Mouse (Mus musculus): Measurements from ENCODE around the gene Sohlh1. TPM values are rescaled to one million over a fixed set of nuclear protein-coding genes. Genes with fewer than 3 reads are reported as not detected.

Gene Sohlh1
- polyA plus RNA-seq, 1 experiment from 2014 or later = not detected

DNA sequence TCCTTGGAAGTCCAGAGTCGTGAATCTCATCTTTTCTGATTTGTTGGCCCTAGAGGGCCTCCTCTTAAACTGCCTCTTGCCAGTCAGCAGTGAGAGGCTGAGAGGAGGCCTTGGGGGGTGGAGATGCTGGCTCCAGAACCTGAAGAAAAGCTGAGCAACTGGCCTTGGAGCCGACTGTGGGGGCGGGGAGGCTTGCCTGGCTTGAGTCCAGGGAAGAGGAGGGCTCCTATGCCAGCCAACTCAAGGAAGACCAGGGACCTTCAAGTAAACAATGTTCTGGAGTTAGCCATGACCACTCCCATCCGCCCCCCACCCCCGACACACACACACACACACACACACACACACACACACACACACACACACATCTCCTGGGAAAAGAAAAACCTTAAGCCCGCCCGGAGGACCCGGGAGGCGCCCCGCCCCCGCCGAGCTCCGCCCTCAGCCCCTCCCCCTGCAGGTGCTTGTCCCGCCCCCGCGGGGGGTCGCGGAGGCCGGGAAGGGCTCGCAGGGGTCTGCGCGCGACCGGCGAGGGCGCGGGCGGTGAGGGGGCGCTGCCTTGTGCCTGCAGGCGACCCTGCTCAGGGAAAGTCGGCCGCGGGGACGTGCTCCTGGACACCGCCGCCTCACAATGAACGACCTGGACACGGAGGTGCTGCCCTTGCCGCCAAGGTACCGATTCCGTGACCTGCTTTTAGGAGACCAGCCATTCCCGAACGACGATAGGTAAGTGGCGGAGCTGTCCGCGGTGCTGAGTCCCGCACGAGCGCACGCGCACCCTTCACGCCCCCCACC, 16.5 kb upstream of the Sohlh1 start, which contains the start of gene Kcnt1:
TSS of gene Kcnt1 (plus strand) at position 398 of the 795 bp plus-strand sequence.
- Histone ChIP-seq H3K4me3 (peak within 1 kb of the TSS; percentile 52), H3K27me3 (peaks cover 51% of the 10 kb centered on the region), H3K27ac (no peak within 1 kb of the TSS), H3K9ac (peak within 1 kb of the TSS; percentile 58), H3K36me3 (no peaks in the 10 kb centered on the region), H3K4me1 (peaks cover 20% of the 10 kb centered on the region), H3K9me3 (replicated peaks) (no peaks in the 10 kb centered on the region), H3K4me2 (replicated peaks) (peak within 1 kb of the TSS; percentile 99)
- ATAC-seq (ENCODE audit: low FRiP score) = no peak
- WGBS = 2% methylated on average over 39 of the region's 53 CpGs

DNA sequence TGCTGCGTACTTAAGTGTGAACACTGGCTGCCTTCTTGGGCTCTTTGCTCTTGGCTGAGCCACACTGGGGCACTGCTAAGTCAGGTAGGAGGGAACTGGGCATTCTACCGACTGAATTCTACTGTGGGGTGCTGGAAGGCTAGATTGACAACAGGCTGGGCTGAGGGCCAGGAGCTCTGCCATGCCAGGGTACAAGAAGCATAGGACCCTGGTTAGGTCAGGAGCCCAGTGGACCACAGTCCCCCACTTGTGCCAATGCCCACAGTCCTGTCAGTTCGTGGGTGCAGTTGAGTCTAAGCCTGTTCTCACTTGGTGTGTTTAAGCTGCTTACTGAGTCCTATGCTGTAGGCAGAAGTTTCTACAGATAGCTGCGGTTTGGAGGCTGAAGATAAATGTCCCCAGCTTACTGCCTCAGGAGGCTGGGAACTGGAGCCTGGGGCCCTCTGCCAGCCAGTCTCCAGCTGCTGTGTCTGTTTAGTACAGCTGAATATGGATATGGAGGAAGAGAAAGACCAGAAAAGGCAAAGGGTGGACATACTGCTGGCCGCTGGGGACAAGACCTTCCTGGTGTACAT, 15.7 kb upstream of the Sohlh1 start:
- WGBS = 66% methylated on average over 5 of the region's 5 CpGs
- Histone ChIP-seq H3K36me3 (no peaks in the 10 kb centered on the region), H3K9ac (no peak overlapping the region), H3K4me3 (no peak overlapping the region), H3K27me3 (peaks cover 51% of the 10 kb centered on the region), H3K27ac (no peak overlapping the region), H3K9me3 (replicated peaks) (no peaks in the 10 kb centered on the region), H3K4me2 (replicated peaks) (peak overlapping the region; percentile 99), H3K4me1 (peaks cover 20% of the 10 kb centered on the region)
- no peak for ATAC-seq (ENCODE audit: low FRiP score)

DNA sequence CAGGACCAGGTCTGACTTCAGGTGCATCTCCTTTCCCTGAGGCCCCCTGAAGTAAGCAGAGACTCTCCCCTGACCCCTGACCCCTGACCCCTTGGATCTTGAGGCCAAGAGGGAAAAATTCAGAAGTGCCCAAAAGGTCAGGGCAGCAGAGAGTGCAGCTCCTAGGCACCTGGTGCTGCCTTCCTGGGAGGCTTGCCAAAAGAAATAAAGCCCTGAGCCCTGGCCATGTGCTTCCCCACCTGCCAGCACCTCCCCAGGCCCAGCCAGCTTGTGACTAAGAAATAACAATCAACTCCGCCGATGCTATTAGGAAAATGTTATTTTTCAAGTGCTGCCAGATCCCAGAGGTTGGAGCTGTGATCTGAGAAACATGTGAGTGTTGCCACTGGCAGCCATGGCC, 15.0 kb upstream of the Sohlh1 start:
- Histone ChIP-seq H3K36me3 (no peaks in the 10 kb centered on the region), H3K4me2 (replicated peaks) (no peak overlapping the region), H3K4me3 (no peak overlapping the region), H3K9ac (no peak overlapping the region), H3K4me1 (peaks cover 20% of the 10 kb centered on the region), H3K9me3 (replicated peaks) (no peaks in the 10 kb centered on the region), H3K27ac (no peak overlapping the region), H3K27me3 (peaks cover 44% of the 10 kb centered on the region)
- WGBS = 65% methylated on average over 2 of the region's 2 CpGs
- ATAC-seq (ENCODE audit: low FRiP score) = no peak

- peaks cover 20% of the 10 kb centered on the region for H3K4me1 ChIP-seq
- no peak overlapping the region for H3K27ac ChIP-seq
- no peak overlapping the region for H3K9ac ChIP-seq
- H3K27me3 ChIP-seq = peaks cover 24% of the 10 kb centered on the region
- WGBS = 72% methylated on average over 3 of the region's 3 CpGs
- ATAC-seq (ENCODE audit: low FRiP score) = no peak
- no peaks in the 10 kb centered on the region for H3K9me3 ChIP-seq (replicated peaks)
- no peaks in the 10 kb centered on the region for H3K36me3 ChIP-seq
- H3K4me3 ChIP-seq = no peak overlapping the region
- no peak overlapping the region for H3K4me2 ChIP-seq (replicated peaks)
Observed at GRCm38 (mm10) chr2:25859891-25860290, 12.8 kb upstream of the Sohlh1 start.

DNA sequence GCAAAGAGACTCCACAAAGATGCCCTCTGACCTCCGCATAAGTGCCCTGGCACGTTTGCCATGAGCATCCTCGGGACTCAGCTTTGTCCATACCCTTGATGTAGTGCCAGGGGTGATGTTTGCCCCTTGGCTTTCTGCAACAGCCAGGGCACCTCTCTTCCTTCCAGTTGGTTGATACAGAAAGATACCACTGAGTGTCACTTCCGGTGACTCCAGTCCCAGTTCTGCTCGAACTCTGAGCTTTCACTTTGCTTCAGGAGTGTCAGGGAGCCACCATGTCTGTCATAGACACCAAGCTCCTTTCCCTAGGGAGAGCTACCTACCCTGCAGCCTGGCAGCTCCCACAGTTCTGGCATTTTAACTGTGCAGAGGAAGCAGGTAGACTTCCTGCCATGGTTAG, 7.0 kb upstream of the Sohlh1 start:
- Histone ChIP-seq H3K27ac (no peak overlapping the region), H3K9ac (no peak overlapping the region), H3K9me3 (replicated peaks) (no peaks in the 10 kb centered on the region), H3K4me1 (no peaks in the 10 kb centered on the region), H3K4me2 (replicated peaks) (no peak overlapping the region), H3K27me3 (no peaks in the 10 kb centered on the region), H3K36me3 (no peaks in the 10 kb centered on the region), H3K4me3 (no peak overlapping the region)
- 77% methylated on average over 5 of the region's 5 CpGs for WGBS
- ATAC-seq (ENCODE audit: low FRiP score) = no peak

DNA sequence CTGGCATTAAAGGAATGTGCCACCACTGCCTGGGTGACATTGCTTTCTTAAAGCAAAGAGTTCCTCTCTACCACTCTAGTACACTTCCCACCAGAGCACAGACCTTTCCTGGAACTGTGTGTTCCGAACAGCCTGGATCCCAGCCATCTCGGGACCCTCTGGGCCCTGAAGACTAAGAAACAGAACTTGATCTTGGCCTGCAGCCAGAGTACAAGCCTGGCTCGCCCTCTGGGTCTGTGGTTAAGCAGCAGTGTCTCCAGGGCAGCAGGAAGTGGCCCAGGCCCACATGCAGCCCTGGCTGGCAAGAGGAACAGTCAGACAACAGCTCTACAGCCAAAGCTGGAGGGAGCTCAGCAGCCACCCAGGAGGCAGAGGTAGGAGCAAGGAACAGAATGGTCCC, 5.6 kb upstream of the Sohlh1 start:
- H3K36me3 ChIP-seq = no peaks in the 10 kb centered on the region
- H3K27me3 ChIP-seq = no peaks in the 10 kb centered on the region
- no peak overlapping the region for H3K4me3 ChIP-seq
- no peak for ATAC-seq (ENCODE audit: low FRiP score)
- WGBS = 62% methylated on average over 3 of the region's 3 CpGs
- H3K9me3 ChIP-seq (replicated peaks) = no peaks in the 10 kb centered on the region
- no peak overlapping the region for H3K27ac ChIP-seq
- no peak overlapping the region for H3K9ac ChIP-seq
- H3K4me2 ChIP-seq (replicated peaks) = no peak overlapping the region
- H3K4me1 ChIP-seq = no peaks in the 10 kb centered on the region

DNA sequence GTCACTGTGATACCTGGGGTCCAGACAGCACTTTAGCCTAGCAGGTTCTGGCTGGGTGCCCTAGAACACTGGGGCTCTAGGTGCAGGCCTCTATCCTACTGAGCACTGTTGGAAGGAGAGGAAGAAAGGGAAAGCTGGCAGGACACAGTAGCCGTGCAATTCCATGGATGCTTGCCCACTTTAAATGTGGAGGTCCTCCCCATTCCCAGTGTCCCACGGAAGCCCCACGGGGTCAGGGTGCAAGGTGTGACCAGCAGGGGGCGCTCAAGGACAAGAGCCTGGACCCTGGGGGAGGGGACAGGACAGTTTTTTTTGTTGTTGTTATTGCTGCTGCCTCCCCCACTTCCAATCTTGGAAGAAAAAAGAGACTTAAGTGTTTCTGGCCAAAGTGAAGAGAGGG, 3.3 kb upstream of the Sohlh1 start:
- Histone ChIP-seq H3K27me3 (no peaks in the 10 kb centered on the region), H3K9ac (no peak overlapping the region), H3K27ac (no peak overlapping the region), H3K4me1 (no peaks in the 10 kb centered on the region), H3K4me2 (replicated peaks) (no peak overlapping the region), H3K36me3 (no peaks in the 10 kb centered on the region), H3K9me3 (replicated peaks) (no peaks in the 10 kb centered on the region), H3K4me3 (no peak overlapping the region)
- no peak for ATAC-seq (ENCODE audit: low FRiP score)
- 11% methylated on average over 4 of the region's 4 CpGs for WGBS

GRCm38 (mm10) chr2:25846516-25846915, 532 bp downstream of the Sohlh1 start:
- no peak for ATAC-seq (ENCODE audit: low FRiP score)
- no peaks in the 10 kb centered on the region for H3K4me1 ChIP-seq
- H3K9me3 ChIP-seq (replicated peaks) = no peaks in the 10 kb centered on the region
- no peak overlapping the region for H3K4me3 ChIP-seq
- H3K27ac ChIP-seq = no peak overlapping the region
- 87% methylated on average over 8 of the region's 8 CpGs for WGBS
- H3K9ac ChIP-seq = no peak overlapping the region
- H3K4me2 ChIP-seq (replicated peaks) = no peak overlapping the region
- no peaks in the 10 kb centered on the region for H3K27me3 ChIP-seq
- no peaks in the 10 kb centered on the region for H3K36me3 ChIP-seq

- whole genome bisulfite sequencing = 92% methylated on average over 3 of the region's 3 CpGs
- H3K9ac ChIP-seq = no peak overlapping the region
- no peaks in the 10 kb centered on the region for H3K9me3 ChIP-seq (replicated peaks)
- H3K27me3 ChIP-seq = no peaks in the 10 kb centered on the region
- H3K36me3 ChIP-seq = no peaks in the 10 kb centered on the region
- no peak overlapping the region for H3K4me3 ChIP-seq
- no peaks in the 10 kb centered on the region; the same call in 1 of the 2 replicates for H3K4me1 ChIP-seq
- H3K27ac ChIP-seq = no peak overlapping the region
- no peak for ATAC-seq (ENCODE audit: low FRiP score)
- no peak overlapping the region for H3K4me2 ChIP-seq (replicated peaks)
Observed at GRCm38 (mm10) chr2:25844097-25844496, 3.0 kb downstream of the Sohlh1 start.

DNA sequence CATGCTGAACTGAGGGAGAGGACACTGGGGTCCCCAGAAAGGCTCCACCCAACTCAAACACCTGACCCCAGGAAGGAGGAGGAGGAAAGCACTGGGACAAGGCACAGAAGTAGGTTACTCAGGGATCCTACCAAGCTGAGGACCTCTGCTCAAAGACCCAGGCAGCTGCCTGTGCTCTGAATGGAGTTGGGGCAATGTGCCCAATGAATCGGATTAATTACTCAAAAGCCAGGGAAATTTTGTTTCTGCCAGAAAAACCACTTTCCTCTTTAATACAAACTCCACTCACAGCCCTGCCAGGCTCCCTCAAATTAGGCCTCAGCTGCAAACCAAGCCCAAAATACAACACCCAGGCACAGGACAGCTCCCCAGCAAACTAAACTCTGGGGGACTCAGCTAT, 4.3 kb downstream of the Sohlh1 start:
- H3K9me3 ChIP-seq (replicated peaks) = no peaks in the 10 kb centered on the region
- no peak overlapping the region for H3K9ac ChIP-seq
- H3K4me2 ChIP-seq (replicated peaks) = no peak overlapping the region
- no peaks in the 10 kb centered on the region for H3K27me3 ChIP-seq
- WGBS = 71% methylated on average over 1 of the region's 1 CpGs
- H3K4me1 ChIP-seq = no peaks in the 10 kb centered on the region; the same call in 1 of the 2 replicates
- ATAC-seq (ENCODE audit: low FRiP score) = no peak
- H3K36me3 ChIP-seq = no peaks in the 10 kb centered on the region
- no peak overlapping the region for H3K27ac ChIP-seq
- no peak overlapping the region for H3K4me3 ChIP-seq

DNA sequence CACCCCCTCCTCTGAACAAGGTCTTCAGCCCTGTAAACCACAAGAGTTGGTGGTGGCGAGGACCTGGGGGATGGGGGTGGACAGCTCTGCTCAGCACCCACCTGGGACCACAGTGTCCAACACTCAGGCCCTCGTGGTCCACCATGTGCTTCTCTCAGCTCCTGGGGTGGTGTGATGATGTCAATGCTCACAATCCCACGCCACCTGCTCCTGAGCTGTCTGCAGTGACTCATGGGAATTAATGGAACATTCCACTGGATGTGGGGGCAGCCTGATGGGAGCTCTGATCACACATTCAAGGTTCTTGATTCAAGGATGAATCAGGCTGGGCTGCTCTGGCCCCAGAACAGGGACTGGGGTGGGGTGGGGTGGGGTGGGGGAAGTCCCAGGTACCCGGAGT, 4.9 kb downstream of the Sohlh1 start:
- no peak overlapping the region for H3K27ac ChIP-seq
- H3K27me3 ChIP-seq = no peaks in the 10 kb centered on the region
- H3K4me2 ChIP-seq (replicated peaks) = no peak overlapping the region
- H3K4me3 ChIP-seq = no peak overlapping the region
- H3K36me3 ChIP-seq = no peaks in the 10 kb centered on the region
- 75% methylated on average over 4 of the region's 4 CpGs for WGBS
- H3K9ac ChIP-seq = no peak overlapping the region
- H3K4me1 ChIP-seq = no peaks in the 10 kb centered on the region; the same call in 1 of the 2 replicates
- H3K9me3 ChIP-seq (replicated peaks) = no peaks in the 10 kb centered on the region
- ATAC-seq (ENCODE audit: low FRiP score) = no peak

- Histone ChIP-seq H3K4me3 (no peak overlapping the region), H3K27me3 (0 out of 2 replicates have a peak, but pooled peaks cover 3% of the 10 kb centered on the region), H3K9ac (no peak overlapping the region), H3K9me3 (replicated peaks) (no peaks in the 10 kb centered on the region), H3K36me3 (no peaks in the 10 kb centered on the region), H3K4me1 (no peaks in the 10 kb centered on the region; the same call in 1 of the 2 replicates), H3K27ac (no peak overlapping the region), H3K4me2 (replicated peaks) (no peak overlapping the region)
- peak; percentile 61; the same call in 1 of the 2 replicates for ATAC-seq (ENCODE audit: low FRiP score)
- WGBS = 47% methylated on average over 5 of the region's 5 CpGs
Observed at GRCm38 (mm10) chr2:25836291-25836690, 10.8 kb downstream of the Sohlh1 start.

DNA sequence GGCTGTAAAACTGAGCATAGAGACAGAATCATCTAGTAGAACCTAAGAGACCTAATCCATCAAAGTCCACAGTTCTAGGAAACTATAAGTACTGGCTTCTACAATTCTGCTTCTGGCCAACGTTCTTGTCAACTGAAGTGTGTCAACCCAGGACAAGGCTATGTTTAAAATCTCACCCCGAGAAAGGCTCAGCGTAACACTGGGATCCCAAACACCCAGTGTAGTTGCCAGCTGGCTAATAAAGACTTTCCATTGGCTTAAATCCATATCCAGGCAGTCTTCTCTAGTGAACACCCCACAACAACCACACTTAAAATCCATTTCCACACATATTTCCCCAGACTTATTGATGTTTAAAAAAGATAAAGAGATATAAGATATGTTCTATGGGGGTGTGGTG, 16.3 kb downstream of the Sohlh1 start:
- H3K9ac ChIP-seq = no peak overlapping the region
- no peaks in the 10 kb centered on the region for H3K36me3 ChIP-seq
- 93% methylated on average over 3 of the region's 3 CpGs for WGBS
- 0 out of 2 replicates have a peak, but pooled peaks cover 3% of the 10 kb centered on the region for H3K27me3 ChIP-seq
- no peak overlapping the region for H3K4me2 ChIP-seq (replicated peaks)
- no peak overlapping the region for H3K27ac ChIP-seq
- ATAC-seq (ENCODE audit: low FRiP score) = no peak
- H3K4me3 ChIP-seq = no peak overlapping the region
- no peaks in the 10 kb centered on the region for H3K9me3 ChIP-seq (replicated peaks)
- H3K4me1 ChIP-seq = no peaks in the 10 kb centered on the region
